Mouse (Mus musculus): ENCODE data around the gene Crybb3.
A peak's percentile ranks its signal among the peaks of the same experiment; 100 is the strongest.

DNA sequence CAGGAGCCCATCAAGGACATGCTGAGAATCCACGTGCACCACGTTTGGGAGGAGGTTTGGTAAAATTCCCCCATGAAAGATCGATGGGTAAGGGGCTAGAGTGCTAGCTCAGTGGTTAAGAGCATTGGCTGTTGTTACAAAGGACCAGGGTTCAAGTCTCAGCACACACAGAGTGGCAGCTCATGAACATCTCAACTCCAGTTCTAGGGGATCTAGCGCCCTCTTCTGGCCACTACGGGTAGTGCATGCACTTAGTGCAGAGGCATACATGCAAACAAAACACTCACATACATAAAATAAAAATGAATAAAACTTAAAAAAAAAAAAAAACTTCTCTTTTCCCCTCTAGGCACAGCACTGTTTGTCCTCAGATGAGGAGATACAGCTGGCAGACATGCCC, 2.7 kb downstream of the Crybb3 start:
- no peak for TF ChIP-seq CHD2 (IDR thresholded peaks at IDR 0.05; ENCODE audit: low read depth, low read length)
- TF ChIP-seq ZC3H11A (IDR thresholded peaks at IDR 0.05; ENCODE audit: borderline replicate concordance, low read depth, low read length) = peak; percentile 45; the same call in 1 of the 2 replicates
- no peak for TF ChIP-seq MAFK (IDR thresholded peaks at IDR 0.05; ENCODE audit: insufficient read depth, low read depth, low read length)
- no peak for TF ChIP-seq ZNF384 (IDR thresholded peaks at IDR 0.05; ENCODE audit: low read depth, low read length)

All from ES-E14 (cell line).